Mouse (Mus musculus) E14TG2a.4 (cell line): ENCODE data around the gene Rab11a.

Experiments
- CTCF ChIP-seq: conservative IDR thresholded peaks from 2 replicates; pipeline ENCODE4 v1.5.1; 2014; ENCODE audit warnings: low read length
- NANOG ChIP-seq: IDR thresholded peaks from 2 replicates; pipeline ENCODE4 v1.6.1; 2014; ENCODE audit warnings: borderline replicate concordance, low read length, mixed read lengths

GRCm38 (mm10) chr9:64773936-64774335 lies 36.4 kb upstream of the Rab11a start:
- no peak for TF ChIP-seq CTCF
- TF ChIP-seq NANOG: no peak
